Mouse (Mus musculus): Measurements from ENCODE around the gene 1600014C23Rik. TPM values are rescaled to one million over a fixed set of nuclear protein-coding genes. Genes with fewer than 3 reads are reported as not detected.

1600014C23Rik gene
- polyA plus RNA-seq, 1 experiment from 2014 or later, result not detected

DNA sequence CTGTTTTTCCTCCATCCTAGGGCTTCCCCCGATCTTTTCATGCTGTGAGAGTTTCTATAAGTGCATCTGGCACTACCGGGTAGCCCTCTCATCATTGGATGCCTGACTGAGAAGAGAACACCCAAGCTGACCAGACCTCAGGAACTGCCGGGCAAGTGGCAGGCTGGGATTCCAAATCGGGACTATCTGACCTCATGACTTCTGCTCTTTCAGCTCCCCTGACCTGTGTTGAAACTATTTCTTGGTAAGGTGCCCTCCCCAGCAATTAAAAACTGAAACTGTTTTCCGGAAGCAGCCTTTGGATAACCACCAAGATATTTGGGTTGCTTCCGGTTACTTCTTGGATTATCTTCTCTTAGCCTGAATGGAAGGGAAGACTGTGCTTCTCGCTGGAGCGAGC lies 25.5 kb downstream of the 1600014C23Rik start:
- H3K27me3 ChIP-seq (ENCODE audit: low read depth, poor library complexity, severe bottlenecking), result no peaks in the 10 kb centered on the region
- DNase-seq (ENCODE audit: low spot score), result no peak
- WGBS, result 85% methylated on average over 8 of the region's 8 CpGs
- no peak overlapping the region for H3K4me3 ChIP-seq
- H3K27ac ChIP-seq, result no peak overlapping the region
- no peaks in the 10 kb centered on the region for H3K36me3 ChIP-seq
- peaks cover 5% of the 10 kb centered on the region; the same call in 1 of the 2 replicates for H3K4me1 ChIP-seq
- H3K9me3 ChIP-seq (replicated peaks), result no peaks in the 10 kb centered on the region

GRCm38 (mm10) chr17:45707376-45707775 lies 26.3 kb downstream of the 1600014C23Rik start:
- Histone ChIP-seq H3K27ac (no peak overlapping the region), H3K4me1 (peaks cover 5% of the 10 kb centered on the region; the same call in 1 of the 2 replicates), H3K27me3 (ENCODE audit: low read depth, poor library complexity, severe bottlenecking) (no peaks in the 10 kb centered on the region), H3K4me3 (no peak overlapping the region), H3K9me3 (replicated peaks) (no peaks in the 10 kb centered on the region), H3K36me3 (no peaks in the 10 kb centered on the region)
- DNase-seq (ENCODE audit: low spot score), result no peak
- WGBS, result 25% methylated on average over 3 of the region's 3 CpGs

DNA sequence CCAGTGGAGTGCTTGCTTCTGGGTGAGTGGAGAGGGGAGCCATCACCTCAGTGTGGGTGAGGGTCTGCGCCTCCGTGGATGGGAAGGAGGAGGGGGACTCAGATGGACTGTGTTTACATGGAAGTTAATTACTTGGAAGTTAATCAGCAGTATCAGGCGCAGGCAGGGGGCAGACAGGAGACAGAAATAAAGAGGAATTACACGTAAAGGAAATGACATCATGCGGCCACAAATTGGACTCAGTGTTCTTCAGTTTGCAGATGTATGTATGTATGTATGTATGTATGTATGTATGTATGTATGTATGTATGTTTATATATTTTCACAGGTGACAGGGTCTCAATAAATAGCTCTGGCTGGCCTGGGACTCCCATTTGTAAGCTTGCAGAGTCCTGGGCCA lies 26.8 kb downstream of the 1600014C23Rik start:
- H3K9me3 ChIP-seq (replicated peaks), result no peaks in the 10 kb centered on the region
- H3K36me3 ChIP-seq, result no peaks in the 10 kb centered on the region
- peaks cover 5% of the 10 kb centered on the region; the same call in 1 of the 2 replicates for H3K4me1 ChIP-seq
- no peak overlapping the region for H3K4me3 ChIP-seq
- H3K27me3 ChIP-seq (ENCODE audit: low read depth, poor library complexity, severe bottlenecking), result no peaks in the 10 kb centered on the region
- DNase-seq (ENCODE audit: low spot score), result no peak
- WGBS, result 78% methylated on average over 5 of the region's 5 CpGs
- no peak overlapping the region for H3K27ac ChIP-seq

DNA sequence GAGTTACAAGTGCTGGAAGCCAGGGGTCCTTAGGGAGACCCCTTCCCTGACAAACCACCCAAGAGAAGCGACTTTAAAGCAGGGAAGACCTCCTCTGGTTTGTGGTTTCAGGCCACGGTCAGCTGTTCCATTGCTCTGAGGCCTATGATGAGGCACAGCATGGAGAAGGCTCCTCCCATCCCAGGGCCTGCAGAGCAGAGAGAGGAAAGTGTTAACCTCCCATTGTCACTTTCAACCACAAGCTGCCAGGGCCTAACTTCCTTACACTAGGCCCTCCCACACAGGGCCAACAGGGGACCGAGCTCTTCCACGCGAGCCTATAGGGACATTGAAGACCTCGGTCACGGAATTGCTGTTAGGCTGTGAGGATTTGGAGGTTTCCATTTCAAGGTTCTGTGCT lies 30.5 kb downstream of the 1600014C23Rik start:
- Histone ChIP-seq H3K4me1 (peaks cover 13% of the 10 kb centered on the region), H3K9me3 (replicated peaks) (no peaks in the 10 kb centered on the region), H3K27me3 (ENCODE audit: low read depth, poor library complexity, severe bottlenecking) (no peaks in the 10 kb centered on the region), H3K36me3 (peaks cover 14% of the 10 kb centered on the region), H3K4me3 (no peak overlapping the region), H3K27ac (no peak overlapping the region)
- WGBS, result 61% methylated on average over 7 of the region's 7 CpGs
- no peak for DNase-seq (ENCODE audit: low spot score)

DNA sequence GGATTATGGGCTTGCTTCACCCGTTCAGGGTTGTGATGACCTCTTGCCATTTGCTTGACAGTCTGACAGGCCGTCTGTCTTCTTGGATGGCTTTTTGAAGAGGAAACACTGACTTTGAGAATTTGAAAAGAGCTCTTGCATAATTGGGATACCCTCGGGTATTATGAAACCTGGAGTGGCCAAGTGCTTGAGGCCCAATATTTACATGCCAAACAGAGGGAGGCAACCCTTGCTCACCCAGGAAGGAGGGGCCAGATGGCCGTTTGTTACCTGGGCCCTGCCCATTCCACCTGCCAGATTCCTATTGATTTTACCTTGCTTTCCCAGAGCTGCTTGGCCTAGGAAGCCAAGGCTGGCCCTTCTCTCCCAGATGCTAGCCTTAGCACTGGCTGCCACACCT lies 31.4 kb downstream of the 1600014C23Rik start:
- WGBS, result 58% methylated on average over 4 of the region's 4 CpGs
- H3K4me3 ChIP-seq, result no peak overlapping the region
- H3K36me3 ChIP-seq, result peaks cover 23% of the 10 kb centered on the region
- H3K9me3 ChIP-seq (replicated peaks), result no peaks in the 10 kb centered on the region
- H3K27me3 ChIP-seq (ENCODE audit: low read depth, poor library complexity, severe bottlenecking), result no peaks in the 10 kb centered on the region
- H3K27ac ChIP-seq, result no peak overlapping the region
- DNase-seq (ENCODE audit: low spot score), result no peak
- peaks cover 13% of the 10 kb centered on the region for H3K4me1 ChIP-seq

DNA sequence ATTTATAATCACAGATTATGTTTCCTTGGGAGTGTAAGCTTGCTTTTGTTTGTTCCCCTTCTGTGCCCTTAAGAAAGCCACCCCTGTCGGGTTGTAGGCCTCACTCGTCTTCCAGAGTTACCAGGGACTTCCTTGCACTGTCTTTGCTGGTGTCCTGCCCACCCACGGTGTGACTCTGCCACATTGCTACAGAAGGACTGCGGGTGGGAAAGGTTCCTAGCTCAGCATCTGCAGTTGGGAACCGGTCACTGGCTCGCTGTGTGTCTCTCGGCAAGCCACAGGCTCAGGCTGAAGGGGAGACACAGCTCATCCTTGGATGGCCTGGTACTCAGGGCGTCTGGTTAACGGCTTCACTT lies 32.4 kb downstream of the 1600014C23Rik start:
- Histone ChIP-seq H3K4me1 (peaks cover 8% of the 10 kb centered on the region), H3K27me3 (ENCODE audit: low read depth, poor library complexity, severe bottlenecking) (no peaks in the 10 kb centered on the region), H3K36me3 (peaks cover 33% of the 10 kb centered on the region), H3K4me3 (no peak overlapping the region), H3K9me3 (replicated peaks) (no peaks in the 10 kb centered on the region), H3K27ac (peak overlapping the region; percentile 30; the same call in 1 of the 2 replicates)
- 79% methylated on average over 9 of the region's 9 CpGs for whole genome bisulfite sequencing
- DNase-seq (ENCODE audit: low spot score), result no peak

GRCm38 (mm10) chr17:45700496-45701235 lies 33.0 kb downstream of the 1600014C23Rik start:
- DNase-seq (ENCODE audit: low spot score), result no peak
- H3K36me3 ChIP-seq, result peaks cover 34% of the 10 kb centered on the region
- 65% methylated on average over 9 of the region's 16 CpGs for WGBS
- H3K9me3 ChIP-seq (replicated peaks), result no peaks in the 10 kb centered on the region
- H3K27ac ChIP-seq, result peak overlapping the region; percentile 30; the same call in 1 of the 2 replicates
- H3K4me1 ChIP-seq, result peaks cover 8% of the 10 kb centered on the region
- no peaks in the 10 kb centered on the region for H3K27me3 ChIP-seq (ENCODE audit: low read depth, poor library complexity, severe bottlenecking)
- H3K4me3 ChIP-seq, result no peak overlapping the region

- H3K27me3 ChIP-seq (ENCODE audit: low read depth, poor library complexity, severe bottlenecking), result no peaks in the 10 kb centered on the region
- peaks cover 34% of the 10 kb centered on the region for H3K36me3 ChIP-seq
- no peak overlapping the region for H3K4me3 ChIP-seq
- H3K27ac ChIP-seq, result no peak overlapping the region
- 84% methylated on average over 3 of the region's 3 CpGs for WGBS
- peaks cover 13% of the 10 kb centered on the region for H3K4me1 ChIP-seq
- H3K9me3 ChIP-seq (replicated peaks), result no peaks in the 10 kb centered on the region
- no peak for DNase-seq (ENCODE audit: low spot score)
Measured at GRCm38 (mm10) chr17:45699039-45699740, 34.5 kb downstream of the 1600014C23Rik start.

DNA sequence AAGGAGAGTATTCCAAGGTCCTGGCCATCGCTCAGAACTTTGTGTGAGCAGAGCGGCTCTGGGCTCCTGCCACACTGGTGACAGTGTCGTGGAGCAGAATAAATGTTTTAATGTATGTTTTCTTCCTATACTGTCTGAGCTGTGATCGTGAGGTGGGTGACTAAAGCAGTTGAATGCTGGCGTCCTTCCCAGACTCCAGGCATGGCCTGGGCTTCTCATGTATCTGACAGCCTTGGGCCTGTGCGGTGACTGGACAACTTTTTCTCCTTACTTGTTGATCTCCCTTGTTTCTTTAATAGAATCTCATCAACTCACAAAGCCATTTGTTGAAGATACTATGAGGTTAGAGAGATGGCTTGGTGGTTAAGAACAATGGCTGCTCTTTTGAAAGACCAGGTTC lies 35.3 kb downstream of the 1600014C23Rik start:
- Histone ChIP-seq H3K27me3 (ENCODE audit: low read depth, poor library complexity, severe bottlenecking) (no peaks in the 10 kb centered on the region), H3K27ac (no peak overlapping the region), H3K9me3 (replicated peaks) (no peaks in the 10 kb centered on the region), H3K36me3 (peaks cover 34% of the 10 kb centered on the region), H3K4me1 (peaks cover 21% of the 10 kb centered on the region), H3K4me3 (no peak overlapping the region)
- 96% methylated on average over 6 of the region's 6 CpGs for WGBS
- no peak for DNase-seq (ENCODE audit: low spot score)

DNA sequence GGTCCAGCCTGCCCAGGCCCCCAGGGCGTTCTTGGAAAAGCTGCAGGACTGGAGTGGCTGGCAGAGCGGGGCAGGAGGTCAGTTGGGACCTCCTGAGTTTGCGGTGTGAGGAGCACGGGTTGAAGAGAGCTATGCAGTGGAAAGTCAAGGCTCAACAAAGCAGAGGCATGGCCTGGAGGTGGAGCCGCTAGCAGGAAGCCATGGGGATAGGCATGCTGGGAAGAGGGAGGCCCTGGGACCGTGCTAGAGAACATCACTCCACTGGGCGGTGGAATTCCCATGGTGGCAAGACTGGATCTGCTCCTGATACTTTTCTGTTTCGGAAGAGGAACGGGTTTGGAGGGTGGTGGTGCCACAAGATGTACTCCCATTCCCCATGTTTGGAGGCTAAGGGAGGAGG lies 36.7 kb downstream of the 1600014C23Rik start:
- no peaks in the 10 kb centered on the region for H3K9me3 ChIP-seq (replicated peaks)
- H3K36me3 ChIP-seq, result peaks cover 34% of the 10 kb centered on the region
- no peak for DNase-seq (ENCODE audit: low spot score)
- H3K4me3 ChIP-seq, result no peak overlapping the region
- peaks cover 22% of the 10 kb centered on the region for H3K4me1 ChIP-seq
- no peak overlapping the region for H3K27ac ChIP-seq
- H3K27me3 ChIP-seq (ENCODE audit: low read depth, poor library complexity, severe bottlenecking), result no peaks in the 10 kb centered on the region
- 90% methylated on average over 9 of the region's 9 CpGs for WGBS

GRCm38 (mm10) chr17:45695227-45696120 lies 38.2 kb downstream of the 1600014C23Rik start:
- Histone ChIP-seq H3K36me3 (peaks cover 34% of the 10 kb centered on the region), H3K9me3 (replicated peaks) (no peaks in the 10 kb centered on the region), H3K27ac (no peak overlapping the region), H3K4me1 (peaks cover 17% of the 10 kb centered on the region), H3K27me3 (ENCODE audit: low read depth, poor library complexity, severe bottlenecking) (no peaks in the 10 kb centered on the region), H3K4me3 (no peak overlapping the region)
- no peak for DNase-seq (ENCODE audit: low spot score)
- 84% methylated on average over 23 of the region's 23 CpGs for WGBS

DNA sequence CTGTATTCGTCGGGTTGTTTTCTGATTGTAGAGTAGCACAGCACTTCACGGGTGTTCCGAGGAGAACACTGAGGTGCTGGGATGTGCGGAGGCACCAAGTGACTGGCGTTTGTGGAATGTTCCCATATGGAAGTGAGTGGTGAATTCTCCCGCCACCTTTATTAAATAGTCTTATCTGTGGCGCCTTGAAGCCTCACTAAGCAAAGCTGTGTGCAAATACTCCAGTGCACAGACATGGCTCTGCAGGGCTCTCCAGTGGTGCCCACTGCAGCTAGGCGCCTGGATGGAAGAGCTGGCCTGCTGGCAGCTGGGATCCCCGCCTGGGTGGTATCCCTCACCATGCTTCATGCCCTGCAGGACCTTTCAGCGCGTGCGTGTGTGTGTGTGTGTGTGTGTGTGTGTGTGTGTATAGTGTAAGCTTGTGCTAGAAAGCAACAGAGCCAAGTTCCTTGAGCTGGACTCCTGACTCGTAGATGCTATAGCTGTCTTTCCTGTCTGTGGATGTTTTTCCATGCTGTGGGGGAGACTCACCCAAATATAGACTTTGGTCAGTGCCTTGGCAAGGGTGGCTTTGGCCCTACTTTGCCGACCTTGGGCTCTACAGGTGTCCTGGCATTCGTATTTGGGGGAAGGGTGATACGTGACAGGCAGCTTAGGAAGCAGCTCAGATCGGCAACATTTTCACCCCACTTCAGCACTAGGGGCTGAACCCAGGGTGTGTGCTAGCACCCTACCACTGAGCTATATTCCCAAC lies 39.7 kb downstream of the 1600014C23Rik start:
- Histone ChIP-seq H3K36me3 (peaks cover 27% of the 10 kb centered on the region), H3K27ac (no peak overlapping the region), H3K4me1 (peaks cover 14% of the 10 kb centered on the region; the same call in 1 of the 2 replicates), H3K9me3 (replicated peaks) (no peaks in the 10 kb centered on the region), H3K27me3 (ENCODE audit: low read depth, poor library complexity, severe bottlenecking) (no peaks in the 10 kb centered on the region), H3K4me3 (no peak overlapping the region)
- no peak for DNase-seq (ENCODE audit: low spot score)
- WGBS, result 91% methylated on average over 18 of the region's 18 CpGs

Measured in limb, embryonic 10.5 days (tissue).